Mouse (Mus musculus) erythroblast, embryonic 14.5 days (primary cell): ENCODE measurements around the gene Mms19.

Experiments used
- GATA1 ChIP-seq: IDR thresholded peaks from 2 replicates; pipeline ENCODE4 v1.6.1; 2012; ENCODE audit warnings: low read length, inconsistent platforms, mixed read lengths
- TAL1 ChIP-seq: IDR thresholded peaks from 3 replicates; pipeline ENCODE4 v1.6.1; 2012; ENCODE audit warnings: low read length, inconsistent platforms, mixed read lengths

- TF ChIP-seq GATA1 (no peak), TAL1 (no peak)
Measured at GRCm38 (mm10) chr19:41980819-41981594, at the start of gene Mms19.
